In genomic region chr9:26733986-26734385, GRCm38 (mm10) we compare ENCODE assay signal across 8 mouse cellular contexts. TPM values are rescaled to one million over a fixed set of nuclear protein-coding genes. Genes with fewer than 3 reads are reported as not detected.
DNase-seq lines count a peak whose midpoint lies in the region; ATAC-seq and TF ChIP-seq lines count a peak whose summit lies in the region.

No protein-coding gene starts in this region.

- ATAC-seq in cerebellum, adult (ENCODE audit: insufficient number of reproducible peaks, low FRiP score, low TSS enrichment): no peak
- peak; percentile 75 for ATAC-seq in lung, embryonic 14.5 days (ENCODE audit: insufficient read depth)
- peak; percentile 80 for ATAC-seq in neural tube, embryonic 12.5 days (ENCODE audit: low FRiP score, low read depth)

- peak overlapping the region; percentile 42 for H3K4me3 ChIP-seq in lung, embryonic 14.5 days (ENCODE audit: low read depth, low read length)
- H3K4me3 ChIP-seq in neural tube, embryonic 12.5 days: peak overlapping the region; percentile 80

- H3K9ac ChIP-seq in lung, embryonic 14.5 days: 0 out of 2 replicates have a peak overlapping the region, but pooled peaks have one; percentile 38
- peak overlapping the region; percentile 90 for H3K9ac ChIP-seq in neural tube, embryonic 12.5 days

- no peak for TF ChIP-seq CTCF in lung, embryonic 14.5 days (IDR thresholded peaks at IDR 0.05; ENCODE audit: low read depth)

- H3K27ac ChIP-seq in lung, embryonic 14.5 days (ENCODE audit: low read depth): no peak overlapping the region
- H3K27ac ChIP-seq in neural tube, embryonic 12.5 days: peak overlapping the region; percentile 72

- H3K36me3 ChIP-seq in lung, embryonic 14.5 days (ENCODE audit: insufficient read depth): no peaks in the 10 kb centered on the region
- H3K36me3 ChIP-seq in neural tube, embryonic 12.5 days: no peaks in the 10 kb centered on the region

- WGBS in lung, embryonic 14.5 days: 2% methylated on average over 36 of the region's 37 CpGs
- 1% methylated on average over 37 of the region's 37 CpGs for WGBS in neural tube, embryonic 12.5 days

- H3K9me3 ChIP-seq in lung, embryonic 14.5 days (ENCODE audit: low read depth, low read length): no peaks in the 10 kb centered on the region
- no peaks in the 10 kb centered on the region for H3K9me3 ChIP-seq in neural tube, embryonic 12.5 days

- no peaks in the 10 kb centered on the region for H3K4me1 ChIP-seq in lung, embryonic 14.5 days (ENCODE audit: insufficient read depth)
- peaks cover 3% of the 10 kb centered on the region; the same call in 1 of the 2 replicates for H3K4me1 ChIP-seq in neural tube, embryonic 12.5 days

- H3K27me3 ChIP-seq in lung, embryonic 14.5 days (ENCODE audit: insufficient read depth, low read length): peaks cover 40% of the 10 kb centered on the region
- peaks cover 5% of the 10 kb centered on the region; the same call in 1 of the 2 replicates for H3K27me3 ChIP-seq in neural tube, embryonic 12.5 days (replicated peaks)

- DNase-seq in cerebellum, adult 8-10 months: peak; percentile 5
- peak; percentile 1 for DNase-seq in lung, embryonic 14.5 days
- DNase-seq in lung, postnatal 4 days: no peak
- DNase-seq in layer of hippocampus, postnatal 10 days (ENCODE audit: low spot score in 2 of 2): peak; percentile 56 to 69
- no peak for DNase-seq in ovary, postnatal 10 days (ENCODE audit: low spot score)
- no peak for DNase-seq in adipocyte (ENCODE audit: low spot score)

- H3K4me2 ChIP-seq in lung, embryonic 14.5 days: peak overlapping the region; percentile 82
- peak overlapping the region; percentile 87 for H3K4me2 ChIP-seq in neural tube, embryonic 12.5 days (replicated peaks)

RNA-seq across cellular contexts. Expression of gene B3gat1, which starts 0.5 kb away (rescaled TPM):
- 0.26 and 0.41 TPM in 2 replicates for polyA plus RNA-seq in lung, embryonic 14.5 days (2014; fragmentation: Nextera tagmentation; extraction: Ambion mirVana)
- total RNA-seq in layer of hippocampus, postnatal 10 days (2021): 100 to 1,000 TPM; 256 to 266 TPM
- 13.8 and 14.4 TPM in 2 replicates for polyA plus RNA-seq in neural tube, embryonic 12.5 days (2016; fragmentation: Nextera tagmentation; extraction: Ambion mirVana)

Comparison
In these comparisons a context has a peak if more than half of its experiments do, and no peak if none do; other contexts are left out.
1. DNase-seq: peak in cerebellum, adult 8-10 months (single experiment), lung, embryonic 14.5 days (single experiment) and layer of hippocampus, postnatal 10 days (2 of 2); none in lung, postnatal 4 days (0 of 2), ovary, postnatal 10 days (single experiment) and adipocyte (single experiment).
2. RNA of gene B3gat1, which starts 0.5 kb away (polyA plus RNA-seq): 13.8 to 14.4 TPM in neural tube, embryonic 12.5 days; 0.26 to 0.41 TPM in lung, embryonic 14.5 days; every median in the first group is over 10 times any median in the second.